Mouse (Mus musculus): ENCODE results near the gene Gm14597. TPM values are rescaled to one million over a fixed set of nuclear protein-coding genes. Genes with fewer than 3 reads are reported as not detected.
A peak's percentile ranks its signal among the peaks of the same experiment; 100 is the strongest.
"Not testable (repeated sequence)": the region's sequence is repeated elsewhere in the genome, so short reads cannot be mapped to it uniquely, and the experiment has no call there.

Gm14597 gene
- polyA plus RNA-seq (2014; fragmentation: Nextera tagmentation; extraction: Ambion mirVana): not detected in 2 replicates

DNA sequence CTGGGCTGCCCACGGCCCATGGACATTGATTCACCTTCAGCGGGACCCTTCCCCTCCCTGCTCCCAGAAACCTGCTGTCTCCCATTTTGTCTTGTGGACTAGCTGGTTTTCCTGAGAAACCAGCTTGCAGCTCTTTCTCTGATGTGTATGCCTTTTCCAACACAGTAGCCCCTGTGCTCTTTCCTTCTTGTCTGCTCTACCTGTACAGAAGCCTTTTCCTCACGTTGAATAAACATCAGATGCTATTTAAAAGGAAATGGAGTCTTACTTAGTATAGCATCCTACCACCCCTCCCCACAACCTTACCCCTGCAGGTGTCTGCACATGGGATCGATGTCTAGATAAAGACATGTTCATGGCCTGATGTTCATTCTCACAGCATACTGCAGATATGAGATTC, at the start of gene Gm14597:
TSS of gene Gm14597 (minus strand) at position 101 of the 400 bp plus-strand sequence.
- not testable (repeated sequence) for H3K4me1 ChIP-seq (ENCODE audit: control insufficient read depth, insufficient read depth, low read length); DNase-seq (ENCODE audit: low spot score); ATAC-seq (ENCODE audit: low read depth); H3K36me3 ChIP-seq (ENCODE audit: control insufficient read depth, insufficient read depth, low read length); H3K27ac ChIP-seq (replicated peaks; ENCODE audit: low read depth, low read length); H3K27me3 ChIP-seq (replicated peaks; ENCODE audit: control insufficient read depth, insufficient read depth, low read length); H3K9me3 ChIP-seq (ENCODE audit: control insufficient read depth, low read length)
- peak within 1 kb of the TSS; percentile 64 for H3K9ac ChIP-seq (ENCODE audit: low read depth, low read length)
- H3K4me2 ChIP-seq (ENCODE audit: low read depth, low read length): peak within 1 kb of the TSS; percentile 54
- H3K4me3 ChIP-seq (ENCODE audit: low read depth, low read length): peak within 1 kb of the TSS; percentile 48
- 86% methylated on average over 1 of the region's 4 CpGs for WGBS

DNA sequence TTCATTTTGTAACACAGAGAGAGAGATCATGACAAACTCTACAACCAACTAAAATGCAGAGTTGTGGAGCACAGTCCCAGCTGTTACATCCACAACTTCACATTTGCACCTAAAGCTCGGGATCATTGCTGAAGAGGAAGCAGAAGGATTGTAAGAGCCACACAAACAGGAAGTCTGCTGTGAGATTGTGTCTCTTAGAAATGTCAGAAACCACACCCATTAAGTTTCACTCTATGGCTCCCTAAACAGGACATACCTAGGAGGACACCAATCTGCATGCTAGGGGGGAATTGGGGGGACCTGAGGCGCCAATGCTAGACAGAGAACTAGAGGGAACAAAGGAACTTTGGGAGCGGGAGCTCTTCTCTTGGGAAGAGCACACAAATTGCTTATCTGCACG, 44.1 kb upstream of the Gm14597 start:
- ATAC-seq (ENCODE audit: low read depth); H3K27ac ChIP-seq (replicated peaks; ENCODE audit: low read depth, low read length): not testable (repeated sequence)
- 71% methylated on average over 4 of the region's 4 CpGs for WGBS

DNA sequence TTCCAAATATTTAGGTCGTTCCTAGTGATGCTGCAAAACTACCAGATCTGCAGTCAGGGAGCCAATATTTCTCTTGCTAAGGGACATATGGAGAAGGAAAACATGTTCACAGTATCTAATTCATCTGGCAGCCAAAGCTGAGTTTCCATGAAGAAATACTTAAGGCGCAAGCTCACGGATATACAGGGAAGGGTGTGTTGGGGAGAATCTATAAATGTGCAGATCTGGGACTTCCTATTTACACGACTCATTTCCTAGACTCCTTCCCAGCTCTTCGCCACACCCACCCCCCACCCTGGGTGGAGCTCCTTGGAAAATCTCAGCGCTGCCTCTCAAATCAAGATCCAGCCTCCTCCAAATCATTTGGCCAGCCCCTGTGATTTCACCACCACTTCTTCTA, 37.1 kb upstream of the Gm14597 start:
- H3K9ac ChIP-seq (ENCODE audit: low read depth, low read length): no peak overlapping the region
- no peaks in the 10 kb centered on the region for H3K27me3 ChIP-seq (replicated peaks; ENCODE audit: control insufficient read depth, insufficient read depth, low read length)
- H3K4me2 ChIP-seq (ENCODE audit: low read depth, low read length): no peak overlapping the region
- H3K9me3 ChIP-seq (ENCODE audit: control insufficient read depth, low read length): no peaks in the 10 kb centered on the region
- peaks cover 2% of the 10 kb centered on the region; the same call in 1 of the 2 replicates for H3K4me1 ChIP-seq (ENCODE audit: control insufficient read depth, insufficient read depth, low read length)
- no peak overlapping the region for H3K27ac ChIP-seq (replicated peaks; ENCODE audit: low read depth, low read length)
- DNase-seq (ENCODE audit: low spot score) (no peak), ATAC-seq (ENCODE audit: low read depth) (no peak)
- WGBS: 71% methylated on average over 6 of the region's 6 CpGs
- H3K36me3 ChIP-seq (ENCODE audit: control insufficient read depth, insufficient read depth, low read length): no peaks in the 10 kb centered on the region
- no peak overlapping the region for H3K4me3 ChIP-seq (ENCODE audit: low read depth, low read length)

More for the DNA sequence above, 44.1 kb upstream of the Gm14597 start:
- H3K27me3 ChIP-seq (replicated peaks; ENCODE audit: control insufficient read depth, insufficient read depth, low read length); H3K9me3 ChIP-seq (ENCODE audit: control insufficient read depth, low read length); H3K4me2 ChIP-seq (ENCODE audit: low read depth, low read length); H3K4me1 ChIP-seq (ENCODE audit: control insufficient read depth, insufficient read depth, low read length); H3K4me3 ChIP-seq (ENCODE audit: low read depth, low read length); DNase-seq (ENCODE audit: low spot score); H3K36me3 ChIP-seq (ENCODE audit: control insufficient read depth, insufficient read depth, low read length); H3K9ac ChIP-seq (ENCODE audit: low read depth, low read length): not testable (repeated sequence)

DNA sequence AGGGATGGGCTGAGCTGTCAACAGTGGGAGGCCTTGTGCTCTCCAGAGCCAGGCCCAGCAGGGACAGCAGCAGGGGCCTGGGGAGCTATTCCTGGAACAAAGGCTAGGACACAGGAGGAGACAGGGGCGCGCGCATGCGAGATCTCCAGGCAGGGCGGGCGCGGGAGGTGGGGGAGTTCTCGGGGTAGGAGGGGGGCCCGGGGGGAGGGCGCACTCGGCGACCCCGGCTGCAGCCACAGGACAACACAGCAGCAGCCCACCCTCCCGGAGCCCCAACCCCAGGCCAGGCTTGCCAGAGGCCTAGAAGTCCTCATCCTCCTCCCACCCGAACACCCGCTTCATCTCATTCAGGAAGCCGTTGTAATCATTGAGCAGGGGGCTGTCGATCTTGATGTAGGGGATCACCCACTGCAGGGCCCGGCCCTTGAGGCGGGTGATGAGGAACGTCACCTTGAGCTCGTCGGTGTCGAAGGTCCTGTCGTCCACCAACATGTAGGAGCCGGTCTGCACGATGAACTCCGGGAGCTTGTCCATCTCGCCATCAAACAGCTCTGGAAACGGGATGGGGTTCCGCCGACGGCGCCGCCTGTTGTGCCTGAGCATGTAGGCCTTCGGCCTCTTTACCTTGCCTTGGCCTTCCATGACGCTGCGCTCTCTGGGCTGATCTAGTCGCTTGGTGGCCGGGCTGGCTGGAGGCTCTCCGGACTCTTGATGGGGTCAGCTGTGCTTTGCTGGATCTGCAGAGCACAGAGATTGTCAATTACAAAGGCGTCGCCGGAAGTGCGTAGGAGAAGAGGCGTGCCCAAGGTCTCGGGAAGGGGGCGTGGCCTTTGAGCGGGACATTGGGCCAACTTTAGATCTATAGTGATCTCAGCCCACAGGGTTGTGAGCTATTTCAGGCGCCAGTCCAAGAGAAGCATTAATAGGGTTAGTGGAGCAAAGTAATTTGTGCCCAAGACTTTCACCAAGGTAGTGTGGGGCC, 34.5 kb upstream of the Gm14597 start, which contains the start of gene Rtl8a:
TSS of gene Rtl8a (minus strand) at position 703 of the 982 bp plus-strand sequence.
- WGBS: 10% methylated on average over 9 of the region's 50 CpGs
- DNase-seq (ENCODE audit: low spot score) (peak; percentile 91), ATAC-seq (ENCODE audit: low read depth) (peak; percentile 95)
- Histone ChIP-seq H3K4me2 (ENCODE audit: low read depth, low read length) (peak within 1 kb of the TSS; percentile 46), H3K4me3 (ENCODE audit: low read depth, low read length) (peak within 1 kb of the TSS; percentile 34), H3K9ac (ENCODE audit: low read depth, low read length) (peak within 1 kb of the TSS; percentile 27; the same call in 1 of the 2 replicates), H3K27ac (replicated peaks; ENCODE audit: low read depth, low read length) (peak within 1 kb of the TSS; percentile 48; the same call in 1 of the 2 replicates)
- H3K9me3 ChIP-seq (ENCODE audit: control insufficient read depth, low read length); H3K36me3 ChIP-seq (ENCODE audit: control insufficient read depth, insufficient read depth, low read length); H3K4me1 ChIP-seq (ENCODE audit: control insufficient read depth, insufficient read depth, low read length); H3K27me3 ChIP-seq (replicated peaks; ENCODE audit: control insufficient read depth, insufficient read depth, low read length): not testable (repeated sequence)

DNA sequence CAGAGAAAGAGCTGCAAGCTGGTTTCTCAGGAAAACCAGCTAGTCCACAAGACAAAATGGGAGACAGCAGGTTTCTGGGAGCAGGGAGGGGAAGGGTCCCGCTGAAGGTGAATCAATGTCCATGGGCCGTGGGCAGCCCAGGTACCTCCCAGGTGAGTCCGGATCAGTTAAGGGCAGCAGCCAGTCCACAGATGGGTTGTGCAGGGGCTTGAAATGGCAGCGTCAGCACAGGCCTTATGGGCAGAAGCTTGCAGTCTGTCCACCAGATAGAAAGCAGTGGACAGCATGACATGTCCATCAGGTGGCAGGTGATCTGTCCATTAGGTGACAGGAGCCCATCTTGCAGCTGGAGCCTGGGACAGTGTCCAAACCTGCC, 33.8 kb upstream of the Gm14597 start:
- not testable (repeated sequence) for H3K4me3 ChIP-seq (ENCODE audit: low read depth, low read length); H3K27ac ChIP-seq (replicated peaks; ENCODE audit: low read depth, low read length); H3K27me3 ChIP-seq (replicated peaks; ENCODE audit: control insufficient read depth, insufficient read depth, low read length); H3K9ac ChIP-seq (ENCODE audit: low read depth, low read length); ATAC-seq (ENCODE audit: low read depth); DNase-seq (ENCODE audit: low spot score); H3K9me3 ChIP-seq (ENCODE audit: control insufficient read depth, low read length); H3K4me1 ChIP-seq (ENCODE audit: control insufficient read depth, insufficient read depth, low read length); H3K36me3 ChIP-seq (ENCODE audit: control insufficient read depth, insufficient read depth, low read length)
- 58% methylated on average over 3 of the region's 4 CpGs for WGBS
- 0 out of 2 replicates have a peak overlapping the region, but pooled peaks have one; percentile 26 for H3K4me2 ChIP-seq (ENCODE audit: low read depth, low read length)

DNA sequence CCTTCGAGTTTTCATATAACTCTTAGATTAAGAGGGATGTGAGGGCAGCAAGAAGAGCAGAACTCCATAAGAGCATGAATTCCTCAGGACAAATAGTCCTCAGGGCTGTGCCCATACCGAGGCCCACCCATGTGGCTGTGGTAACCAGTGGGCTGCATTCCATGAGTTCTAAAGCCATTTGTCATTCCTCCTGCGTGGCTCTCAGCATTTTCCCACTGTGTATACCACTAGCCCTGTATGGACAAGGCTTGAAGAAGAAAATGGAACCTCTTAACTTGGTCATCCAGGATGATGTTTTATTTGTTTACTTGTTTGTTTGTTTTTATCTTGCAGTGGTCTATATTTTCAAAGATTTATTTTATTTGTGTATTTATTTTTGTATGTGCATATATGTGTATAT, 29.3 kb upstream of the Gm14597 start:
- not testable (repeated sequence) for ATAC-seq (ENCODE audit: low read depth); H3K4me1 ChIP-seq (ENCODE audit: control insufficient read depth, insufficient read depth, low read length); H3K9ac ChIP-seq (ENCODE audit: low read depth, low read length); H3K36me3 ChIP-seq (ENCODE audit: control insufficient read depth, insufficient read depth, low read length); H3K4me3 ChIP-seq (ENCODE audit: low read depth, low read length); H3K4me2 ChIP-seq (ENCODE audit: low read depth, low read length); DNase-seq (ENCODE audit: low spot score); H3K27ac ChIP-seq (replicated peaks; ENCODE audit: low read depth, low read length); H3K9me3 ChIP-seq (ENCODE audit: control insufficient read depth, low read length); H3K27me3 ChIP-seq (replicated peaks; ENCODE audit: control insufficient read depth, insufficient read depth, low read length)
- WGBS: 55% methylated on average over 2 of the region's 3 CpGs

DNA sequence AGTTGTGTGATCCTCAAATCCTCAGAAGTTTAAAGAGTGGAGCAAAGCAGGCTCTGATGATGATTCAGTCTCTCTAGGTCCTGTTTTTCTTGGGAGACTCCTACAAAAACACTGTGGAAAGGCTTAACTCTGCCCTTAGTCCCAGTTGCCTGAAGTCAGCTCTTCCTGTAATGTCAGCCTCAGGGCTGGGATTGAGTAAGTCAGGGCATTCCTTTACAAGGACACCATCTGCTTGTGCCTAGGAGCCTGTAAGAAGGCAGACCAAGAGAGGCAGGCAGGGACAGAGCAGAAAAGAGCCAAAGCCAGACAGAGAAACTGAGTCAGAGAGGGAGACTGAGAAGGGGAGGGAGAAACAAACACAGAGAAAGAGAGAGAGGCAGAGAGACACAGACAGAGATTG, 2.6 kb upstream of the Gm14597 start:
- not testable (repeated sequence) for H3K9me3 ChIP-seq (ENCODE audit: control insufficient read depth, low read length); H3K27ac ChIP-seq (replicated peaks; ENCODE audit: low read depth, low read length); DNase-seq (ENCODE audit: low spot score); H3K36me3 ChIP-seq (ENCODE audit: control insufficient read depth, insufficient read depth, low read length); ATAC-seq (ENCODE audit: low read depth); H3K4me2 ChIP-seq (ENCODE audit: low read depth, low read length); H3K4me3 ChIP-seq (ENCODE audit: low read depth, low read length); H3K27me3 ChIP-seq (replicated peaks; ENCODE audit: control insufficient read depth, insufficient read depth, low read length); H3K4me1 ChIP-seq (ENCODE audit: control insufficient read depth, insufficient read depth, low read length); H3K9ac ChIP-seq (ENCODE audit: low read depth, low read length)

DNA sequence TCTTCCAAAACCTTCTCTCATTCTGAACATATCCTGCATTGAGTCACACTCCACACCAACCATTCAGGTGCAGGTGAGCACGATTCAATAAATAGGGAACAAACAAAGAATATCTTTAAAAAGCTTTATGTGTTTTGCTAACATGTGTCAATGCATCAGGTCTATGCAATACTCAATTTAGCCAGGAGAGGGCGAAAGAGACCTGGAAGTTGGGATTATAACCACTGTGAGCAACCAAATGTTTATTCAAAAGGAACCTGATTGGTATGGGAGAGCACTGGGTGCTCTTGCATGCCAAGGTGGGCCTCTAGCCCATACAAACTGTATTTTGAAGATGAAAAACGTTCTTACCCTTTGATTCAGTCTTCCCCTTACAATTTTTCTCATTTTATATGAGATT, 1.8 kb upstream of the Gm14597 start:
- Histone ChIP-seq H3K36me3 (ENCODE audit: control insufficient read depth, insufficient read depth, low read length) (no peaks in the 10 kb centered on the region), H3K9ac (ENCODE audit: low read depth, low read length) (no peak overlapping the region), H3K4me1 (ENCODE audit: control insufficient read depth, insufficient read depth, low read length) (no peaks in the 10 kb centered on the region), H3K4me3 (ENCODE audit: low read depth, low read length) (no peak overlapping the region), H3K4me2 (ENCODE audit: low read depth, low read length) (no peak overlapping the region), H3K27ac (replicated peaks; ENCODE audit: low read depth, low read length) (no peak overlapping the region), H3K27me3 (replicated peaks; ENCODE audit: control insufficient read depth, insufficient read depth, low read length) (no peaks in the 10 kb centered on the region), H3K9me3 (ENCODE audit: control insufficient read depth, low read length) (no peaks in the 10 kb centered on the region)
- no peak for ATAC-seq (ENCODE audit: low read depth)
- DNase-seq (ENCODE audit: low spot score): peak; percentile 43
- 2% methylated on average over 3 of the region's 3 CpGs for WGBS

All from embryonic facial prominence, embryonic 14.5 days (tissue).